Mouse (Mus musculus): ENCODE results near the gene Prorsd1.
"Not testable (repeated sequence)": the region's sequence is repeated elsewhere in the genome, so short reads cannot be mapped to it uniquely, and the experiment has no call there.

The Prorsd1 gene

GRCm38 (mm10) chr11:29514682-29515412, at the start of gene Prorsd1:
Prorsd1 (minus strand) TSS chr11:29515033.
- DNase-seq: peak; percentile 77

DNA sequence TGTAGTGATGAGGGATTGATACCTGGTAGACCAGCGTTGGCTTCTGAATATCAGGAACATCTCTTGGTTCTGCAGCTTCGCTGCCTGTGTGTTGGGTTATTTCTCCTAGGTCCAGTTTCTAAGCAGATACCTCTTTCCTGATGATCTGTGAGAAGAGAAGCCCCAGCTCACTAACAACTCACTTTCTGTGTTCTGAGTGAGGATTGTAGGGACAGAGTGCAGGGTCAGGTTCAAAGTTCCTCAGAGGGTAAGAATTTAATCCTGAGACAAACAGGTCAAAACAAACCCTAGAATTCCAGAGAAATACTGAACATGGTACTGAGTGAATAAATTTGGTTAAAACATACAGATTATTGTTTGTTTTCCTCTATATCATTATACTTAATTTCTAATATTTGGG, 48.6 kb upstream of the Prorsd1 start:
- DNase-seq: no peak

GRCm38 (mm10) chr11:29560990-29561389, 46.2 kb upstream of the Prorsd1 start:
- DNase-seq: no peak

- DNase-seq: no peak
Observed at GRCm38 (mm10) chr11:29560452-29560851, 45.6 kb upstream of the Prorsd1 start.

- no peak for DNase-seq
Observed at GRCm38 (mm10) chr11:29549425-29549778, 34.6 kb upstream of the Prorsd1 start.

- DNase-seq: no peak
Observed at GRCm38 (mm10) chr11:29548504-29549424, 33.9 kb upstream of the Prorsd1 start.

- peak; percentile 89 for DNase-seq
Observed at GRCm38 (mm10) chr11:29547752-29548503, 33.1 kb upstream of the Prorsd1 start, which contains the start of the genes Clhc1 and Rps27a. Clhc1 (plus strand) TSS chr11:29547950. Rps27a (minus strand) TSS chr11:29548109.

DNA sequence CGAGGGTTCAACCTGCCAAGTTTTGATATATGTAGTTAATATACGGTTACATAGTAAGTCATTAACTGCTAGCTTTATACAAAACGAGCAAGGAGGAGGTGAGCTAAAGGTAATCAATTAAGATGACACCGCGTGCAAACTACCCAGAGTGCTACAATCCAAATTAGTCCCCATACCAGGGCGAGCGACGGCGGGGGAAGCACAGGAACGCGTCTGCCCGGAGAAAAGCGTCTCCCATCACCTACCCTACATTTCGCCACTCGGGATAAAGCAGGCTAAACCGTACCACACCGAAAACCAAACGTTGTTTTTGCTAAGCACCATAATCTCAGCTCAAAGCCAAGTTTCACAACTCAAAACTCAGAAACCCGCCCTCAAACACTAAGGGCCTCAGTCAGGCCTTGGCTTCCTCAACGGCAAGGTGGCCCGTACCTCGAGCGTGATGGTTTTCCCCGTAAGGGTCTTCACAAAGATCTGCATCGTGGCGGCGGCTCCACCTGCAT, 32.5 kb upstream of the Prorsd1 start:
- DNase-seq: no peak

DNA sequence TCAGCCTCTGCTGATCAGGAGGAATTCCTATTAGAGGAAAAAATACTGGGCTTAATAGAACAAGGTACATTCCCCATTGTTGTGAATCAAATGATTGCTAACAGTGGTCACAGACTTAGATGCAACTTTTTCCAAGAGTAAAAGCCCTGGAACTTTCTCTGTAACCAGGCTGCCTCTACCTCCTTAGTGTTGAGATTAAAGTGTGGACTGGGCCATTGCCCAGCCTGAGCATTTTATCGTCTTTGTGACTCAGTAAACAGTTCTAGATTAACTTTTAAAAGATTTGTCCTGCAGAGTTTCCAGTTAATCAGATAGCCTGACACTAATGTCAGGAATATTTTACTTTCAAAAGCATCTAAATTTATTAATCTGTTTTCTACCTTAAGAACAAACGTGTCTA, 31.9 kb upstream of the Prorsd1 start:
- DNase-seq: no peak

DNA sequence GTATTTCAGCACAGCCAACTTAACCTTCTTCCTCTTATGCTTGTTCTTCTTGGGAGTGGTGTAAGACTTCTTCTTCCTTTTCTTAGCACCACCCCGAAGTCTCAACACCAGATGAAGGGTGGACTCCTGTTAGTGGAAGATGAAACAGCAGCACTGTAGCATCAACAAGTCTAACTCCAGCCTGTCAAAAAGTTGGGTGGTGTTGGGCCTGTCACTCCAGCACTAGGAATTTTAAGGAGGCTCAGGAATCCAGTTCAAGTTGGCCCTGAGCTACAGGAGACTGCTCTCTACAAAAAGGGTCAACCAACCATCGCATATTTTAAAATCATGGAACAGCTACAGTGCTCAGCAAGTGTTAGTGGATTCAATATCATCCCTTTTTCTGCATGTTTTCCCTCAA, 31.5 kb upstream of the Prorsd1 start:
- DNase-seq: not testable (repeated sequence)

DNA sequence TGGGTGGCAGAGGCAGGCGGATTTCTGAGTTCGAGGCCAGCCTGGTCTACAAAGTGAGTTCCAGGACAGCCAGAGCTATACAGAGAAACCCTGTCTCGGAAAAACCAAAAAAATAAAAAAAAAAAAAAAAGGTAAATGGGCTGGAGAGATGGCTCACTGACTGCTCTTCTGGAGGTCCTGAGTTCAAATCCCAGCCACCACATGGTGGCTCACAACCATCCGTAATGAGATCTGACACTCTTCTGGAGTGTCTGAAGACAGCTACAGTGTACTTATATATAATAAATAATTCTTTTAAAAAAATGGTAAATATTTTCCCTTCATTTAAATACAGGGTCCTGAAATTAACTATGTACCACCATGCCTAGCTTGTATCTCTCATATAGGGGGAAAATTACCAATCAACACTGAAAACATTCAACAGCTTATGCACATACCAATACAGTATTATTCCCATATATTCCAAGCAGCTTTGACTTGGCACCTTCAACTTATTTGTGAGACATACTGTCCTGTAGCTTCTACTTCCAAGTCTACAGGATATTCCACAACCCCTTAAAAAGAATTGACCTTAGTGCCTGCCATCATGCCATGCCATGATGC, 30.4 kb upstream of the Prorsd1 start:
- not testable (repeated sequence) for DNase-seq

GRCm38 (mm10) chr11:29544225-29544945, 29.6 kb upstream of the Prorsd1 start:
- DNase-seq: no peak

GRCm38 (mm10) chr11:29538201-29538600, 23.4 kb upstream of the Prorsd1 start:
- DNase-seq: no peak

- peak; percentile 81 for DNase-seq
Observed at GRCm38 (mm10) chr11:29525988-29526794, 11.4 kb upstream of the Prorsd1 start, which contains the start of gene Mtif2. Mtif2 (plus strand) TSS chr11:29526408.

- DNase-seq: no peak
Observed at GRCm38 (mm10) chr11:29514325-29514681, 530 bp downstream of the Prorsd1 start.

GRCm38 (mm10) chr11:29512818-29513535, 1.9 kb downstream of the Prorsd1 start:
- no peak for DNase-seq

- DNase-seq: no peak
Observed at GRCm38 (mm10) chr11:29509421-29509820, 5.4 kb downstream of the Prorsd1 start.

GRCm38 (mm10) chr11:29504899-29505625, 9.8 kb downstream of the Prorsd1 start:
- no peak for DNase-seq

Data from right cerebral cortex, postnatal 4 days (tissue).